Comparison of ENCODE assay signal across 11 mouse cellular contexts in genomic region chr8:35201416-35201815, GRCm38 (mm10).
DNase-seq lines count a peak whose midpoint lies in the region; ATAC-seq and TF ChIP-seq lines count a peak whose summit lies in the region.
"Had no signal": no experiment of that assay in that cellular context is flagged by ENCODE, and none has a peak within 500 bp of the region (broad histone marks: within the 10 kb centered on the region; RNA-seq: fewer than 3 reads in every experiment).

No protein-coding gene starts in this region.

- no peaks in the 10 kb centered on the region; the same call in 1 of the 2 replicates for H3K4me1 ChIP-seq in lung, adult 2 months (ENCODE audit: control insufficient read depth, insufficient read depth, low read length)
- H3K4me1 ChIP-seq in intestine, embryonic 16.5 days (ENCODE audit: control insufficient read depth, insufficient read depth, low read length): peaks cover 25% of the 10 kb centered on the region

- DNase-seq in lung, adult 2 months: no peak
- no peak for DNase-seq in lung, adult 18-20 months
- DNase-seq in liver: peak; percentile 21
- peak; percentile 78 for DNase-seq in urinary bladder, postnatal 14 days (ENCODE audit: low spot score)
- DNase-seq in left cerebral cortex, postnatal 25 days (ENCODE audit: low spot score in 2 of 2): no peak
- no peak for DNase-seq in ovary, postnatal 14 days (ENCODE audit: low spot score)
- DNase-seq in right cerebral cortex, postnatal 4 days: no peak
- DNase-seq: adrenal gland, postnatal 25 days; thymus, postnatal 36 days had no signal

- TF ChIP-seq CTCF in lung, adult 2 months (IDR thresholded peaks at IDR 0.05; ENCODE audit: insufficient read depth, low read length): no peak

- H3K27ac ChIP-seq in intestine, embryonic 16.5 days (ENCODE audit: low read length): peak overlapping the region; percentile 25; the same call in 1 of the 2 replicates
- H3K27ac ChIP-seq: hindbrain, embryonic 15.5 days had no signal

- ATAC-seq in intestine, embryonic 16.5 days: peak; percentile 72

- H3K36me3 ChIP-seq in intestine, embryonic 16.5 days (ENCODE audit: control insufficient read depth, insufficient read depth, low read length): no peaks in the 10 kb centered on the region
- H3K36me3 ChIP-seq: hindbrain, embryonic 15.5 days had no signal

- no peak for TF ChIP-seq POLR2A in lung, adult 2 months (IDR thresholded peaks at IDR 0.05; ENCODE audit: borderline replicate concordance, extremely low read depth, low read depth, low read length)

- H3K9ac ChIP-seq in intestine, embryonic 16.5 days (ENCODE audit: low read depth, low read length): peak overlapping the region; percentile 33; the same call in 1 of the 2 replicates
- H3K9ac ChIP-seq: hindbrain, embryonic 15.5 days had no signal

- peak overlapping the region; percentile 36 for H3K4me2 ChIP-seq in intestine, embryonic 16.5 days (ENCODE audit: low read depth, low read length)
- H3K4me2 ChIP-seq: hindbrain, embryonic 15.5 days had no signal

- peak overlapping the region; percentile 8 for H3K4me3 ChIP-seq in lung, adult 2 months (replicated peaks; ENCODE audit: extremely low read depth, low read depth, low read length)
- peak overlapping the region; percentile 20; the same call in 1 of the 2 replicates for H3K4me3 ChIP-seq in intestine, embryonic 16.5 days (ENCODE audit: low read length)
- H3K4me3 ChIP-seq: hindbrain, embryonic 15.5 days had no signal

- 21% methylated on average over 12 of the region's 12 CpGs for WGBS in lung, adult 2 months
- 20% methylated on average over 12 of the region's 12 CpGs for WGBS in intestine, embryonic 16.5 days

- H3K27me3 ChIP-seq in intestine, embryonic 16.5 days (replicated peaks; ENCODE audit: control insufficient read depth, insufficient read depth, low read length): no peaks in the 10 kb centered on the region
- H3K27me3 ChIP-seq: hindbrain, embryonic 15.5 days had no signal

- H3K9me3 ChIP-seq in intestine, embryonic 16.5 days (ENCODE audit: control insufficient read depth, low read length): no peaks in the 10 kb centered on the region
- H3K9me3 ChIP-seq: hindbrain, embryonic 15.5 days had no signal

- intact Hi-C loops in left cerebral cortex, postnatal 25 days (cut with DNase I): no loop called here

Comparison
In these comparisons a context has a peak if more than half of its experiments do, and no peak if none do; other contexts are left out.
1. DNase-seq: peak in liver (single experiment) and urinary bladder, postnatal 14 days (single experiment); none in lung, adult 2 months (single experiment), lung, adult 18-20 months (0 of 2), left cerebral cortex, postnatal 25 days (0 of 2), ovary, postnatal 14 days (single experiment) and right cerebral cortex, postnatal 4 days (single experiment).